Mouse (Mus musculus) stomach, embryonic 14.5 days (tissue): ENCODE data around the gene Nek6. TPM values are rescaled to one million over a fixed set of nuclear protein-coding genes. Genes with fewer than 3 reads are reported as not detected.

Source experiments
- ATAC-seq: fragments of 200-750 bp; cut with Nextera tagmentation; 2 replicates; pipeline ENCODE4 v1.8.0; 2017; ENCODE audit warnings: low read depth, moderate TSS enrichment; ENCODE audit not compliant: insufficient number of reproducible peaks, insufficient read depth, low FRiP score
- H3K27ac ChIP-seq: fragments of 300-500 bp; sonication (generic); 2 replicates; pipeline ENCODE4 v1.5.1; 2014; ENCODE audit warnings: mild to moderate bottlenecking, low read length, moderate library complexity, mixed read lengths
- H3K27me3 ChIP-seq: fragments of 300-500 bp; sonication (generic); 2 replicates; pipeline ENCODE4 v1.6.1; 2014; ENCODE audit warnings: low read length, control low read depth, mixed read lengths; ENCODE audit not compliant: control insufficient read depth, insufficient read depth
- H3K36me3 ChIP-seq: fragments of 300-500 bp; sonication (generic); 2 replicates; pipeline ENCODE4 v1.6.1; 2014; ENCODE audit warnings: mild to moderate bottlenecking, control low read depth, low read length, moderate library complexity, mixed read lengths; ENCODE audit not compliant: control insufficient read depth, insufficient read depth
- H3K4me1 ChIP-seq: fragments of 300-500 bp; sonication (generic); 2 replicates; pipeline ENCODE4 v1.6.1; 2014; ENCODE audit warnings: low read length, control low read depth, mixed read lengths; ENCODE audit not compliant: control insufficient read depth, insufficient read depth
- H3K4me2 ChIP-seq: fragments of 300-500 bp; sonication (generic); replicated peaks from 2 replicates; pipeline ENCODE4 v1.6.1; 2014; ENCODE audit warnings: low read depth, low read length, control low read depth
- H3K4me3 ChIP-seq: fragments of 300-500 bp; sonication (generic); 2 replicates; pipeline ENCODE4 v1.5.1; 2014; ENCODE audit warnings: low read depth, low read length, control low read depth
- H3K9ac ChIP-seq: fragments of 300-500 bp; sonication (generic); replicated peaks from 2 replicates; pipeline ENCODE4 v1.6.1; 2014; ENCODE audit warnings: low read depth, mild to moderate bottlenecking, control low read depth, low read length, moderate library complexity, mixed read lengths
- H3K9me3 ChIP-seq: fragments of 300-500 bp; sonication (generic); 2 replicates; pipeline ENCODE4 v1.6.1; 2016; ENCODE audit warnings: low read depth, low read length, control low read depth; ENCODE audit not compliant: control insufficient read depth
- WGBS: fragments of 180-500 bp; shearing (Covaris S2); extraction: QIAGEN DNeasy Blood & Tissue Kit; methylation state at CpG from one replicate; pipeline ENCODE4 v1.1.7; 2014; 5-methylcytosine and 5-hydroxymethylcytosine counted together
- microRNA-seq: library from miRNA; unstranded; fragments of <30 nt; microRNA quantifications from one replicate; pipeline ENCODE4, GENCODE M21; 2016
- polyA plus RNA-seq: library from polyadenylated mRNA; unstranded; fragments of >200 nt; fragmentation: Nextera tagmentation; extraction: Ambion mirVana; gene quantifications from 2 replicates; pipeline ENCODE4 v1.2.1, GENCODE M21; 2014

Gene Nek6
- polyA plus RNA-seq, 1 experiment from 2014 or later, result 132 TPM

DNA sequence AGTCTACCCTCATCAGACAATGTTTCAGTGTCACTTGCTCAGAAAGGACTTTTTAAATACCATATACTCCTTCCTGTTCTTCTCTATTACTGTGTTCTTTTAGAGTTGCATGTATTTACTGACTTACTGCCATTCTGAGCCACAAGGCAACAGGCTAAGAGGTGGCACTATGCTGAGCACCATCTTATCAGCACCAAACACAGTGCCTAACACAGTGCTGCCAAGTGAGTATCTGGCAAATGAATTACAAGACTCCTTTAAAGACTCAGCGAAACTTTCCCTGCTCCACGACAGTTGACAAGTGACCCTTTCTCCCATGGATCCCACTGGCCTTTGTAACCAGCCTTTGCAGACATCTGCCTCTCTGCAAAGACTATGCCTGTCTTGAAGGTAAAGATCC lies 119.1 kb downstream of the Nek6 start:
- no peak for ATAC-seq
- no peak overlapping the region for H3K4me2 ChIP-seq
- H3K36me3 ChIP-seq, result peaks cover 69% of the 10 kb centered on the region
- no peaks in the 10 kb centered on the region for H3K9me3 ChIP-seq
- 89% methylated on average over 2 of the region's 2 CpGs for WGBS
- no peak overlapping the region for H3K27ac ChIP-seq
- H3K4me1 ChIP-seq, result no peaks in the 10 kb centered on the region
- H3K4me3 ChIP-seq, result no peak overlapping the region
- no peak overlapping the region for H3K9ac ChIP-seq
- H3K27me3 ChIP-seq, result no peaks in the 10 kb centered on the region

GRCm38 (mm10) chr2:38637716-38638267 lies 126.3 kb downstream of the Nek6 start:
- H3K9me3 ChIP-seq, result no peaks in the 10 kb centered on the region
- no peak overlapping the region for H3K4me2 ChIP-seq
- no peak overlapping the region for H3K9ac ChIP-seq
- no peaks in the 10 kb centered on the region for H3K27me3 ChIP-seq
- no peak for ATAC-seq
- H3K4me1 ChIP-seq, result peaks cover 5% of the 10 kb centered on the region; the same call in 1 of the 2 replicates
- no peak overlapping the region for H3K4me3 ChIP-seq
- 73% methylated on average over 4 of the region's 4 CpGs for WGBS
- peaks cover 73% of the 10 kb centered on the region for H3K36me3 ChIP-seq
- H3K27ac ChIP-seq, result no peak overlapping the region

GRCm38 (mm10) chr2:38641761-38642160 lies 130.3 kb downstream of the Nek6 start:
- Histone ChIP-seq H3K27me3 (no peaks in the 10 kb centered on the region), H3K4me3 (no peak overlapping the region), H3K36me3 (peaks cover 39% of the 10 kb centered on the region), H3K9ac (no peak overlapping the region), H3K4me1 (peaks cover 7% of the 10 kb centered on the region; the same call in 1 of the 2 replicates), H3K27ac (no peak overlapping the region), H3K9me3 (no peaks in the 10 kb centered on the region), H3K4me2 (no peak overlapping the region)
- ATAC-seq, result no peak
- 91% methylated on average over 1 of the region's 1 CpGs for WGBS

DNA sequence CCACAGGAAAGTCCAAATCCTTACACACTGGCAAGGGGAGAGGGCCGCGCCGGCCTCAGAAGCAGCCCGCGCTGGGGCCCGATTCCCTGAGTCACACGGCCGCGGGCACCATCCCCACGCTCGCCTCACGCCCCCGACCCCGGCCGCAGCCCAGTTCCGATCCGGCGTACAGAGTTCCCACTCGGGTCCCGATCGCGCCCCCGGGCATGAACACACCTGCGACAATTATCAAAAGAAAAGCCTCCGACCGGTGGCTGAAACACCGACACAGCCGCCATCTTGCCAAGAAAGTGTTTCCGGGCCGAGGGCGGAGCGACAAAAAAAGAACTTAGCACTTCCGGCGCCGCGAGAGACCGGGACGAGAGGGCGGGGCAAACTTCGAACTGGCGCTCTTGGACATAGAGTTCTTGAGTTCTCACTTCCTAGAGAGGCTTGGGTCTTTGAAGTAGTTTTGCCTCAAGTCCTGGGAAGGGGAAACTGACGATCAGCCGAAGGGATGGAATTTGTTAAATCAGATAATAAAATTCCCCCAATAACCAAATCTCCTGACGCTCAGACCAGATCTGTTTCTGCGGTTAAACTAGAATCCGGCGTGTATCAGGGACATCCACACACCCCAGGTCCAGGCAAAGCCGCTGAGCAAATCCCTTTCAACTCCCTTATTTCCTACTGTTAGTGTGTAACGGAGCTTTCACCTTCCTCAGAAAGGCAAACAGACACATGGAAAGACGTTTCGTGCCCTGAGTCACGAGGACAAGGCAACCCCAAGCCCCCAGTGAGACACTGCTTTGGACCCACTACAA lies 132.4 kb downstream of the Nek6 start, which contains the start of gene Psmb7:
Psmb7 (minus strand) TSS at position 463 of the 803 bp plus-strand sequence.
- 2% methylated on average over 52 of the region's 52 CpGs for WGBS
- Histone ChIP-seq H3K27ac (no peak within 1 kb of the TSS), H3K9ac (peak within 1 kb of the TSS; percentile 87), H3K9me3 (no peaks in the 10 kb centered on the region), H3K4me2 (peak within 1 kb of the TSS; percentile 79), H3K4me1 (peaks cover 7% of the 10 kb centered on the region; the same call in 1 of the 2 replicates), H3K27me3 (no peaks in the 10 kb centered on the region), H3K36me3 (peaks cover 22% of the 10 kb centered on the region), H3K4me3 (peak within 1 kb of the TSS; percentile 93)
- ATAC-seq, result peak; percentile 87

Small RNAs within 50 kb of the gene (microRNA-seq; reads per million reads assigned to microRNA genes)
- not detected for gene Gm27634

Other genes starting within 250 kb of the Nek6 start
- 12.2 and 13.7 TPM in 2 replicates for gene Dennd1a, start 224.3 kb upstream of the Nek6 start, polyA plus RNA-seq
- not detected in 2 replicates for gene Lhx2, start 172.4 kb upstream of the Nek6 start, polyA plus RNA-seq
- 232 and 242 TPM in 2 replicates for gene Psmb7, start 132.4 kb downstream of the Nek6 start, polyA plus RNA-seq
- gene Nr5a1, start 202.9 kb downstream of the Nek6 start, polyA plus RNA-seq, result 0.28 and 0.41 TPM in 2 replicates